Mouse (Mus musculus): ENCODE measurements around the gene Sgsm2. TPM values are rescaled to one million over a fixed set of nuclear protein-coding genes. Genes with fewer than 3 reads are reported as not detected.

Sgsm2 gene
- total RNA-seq, 2 experiments from 2014 or later, result 88.1 to 89.4 TPM

GRCm38 (mm10) chr11:74840739-74841138, 56.1 kb downstream of the Sgsm2 start:
- DNase-seq, result no peak

DNA sequence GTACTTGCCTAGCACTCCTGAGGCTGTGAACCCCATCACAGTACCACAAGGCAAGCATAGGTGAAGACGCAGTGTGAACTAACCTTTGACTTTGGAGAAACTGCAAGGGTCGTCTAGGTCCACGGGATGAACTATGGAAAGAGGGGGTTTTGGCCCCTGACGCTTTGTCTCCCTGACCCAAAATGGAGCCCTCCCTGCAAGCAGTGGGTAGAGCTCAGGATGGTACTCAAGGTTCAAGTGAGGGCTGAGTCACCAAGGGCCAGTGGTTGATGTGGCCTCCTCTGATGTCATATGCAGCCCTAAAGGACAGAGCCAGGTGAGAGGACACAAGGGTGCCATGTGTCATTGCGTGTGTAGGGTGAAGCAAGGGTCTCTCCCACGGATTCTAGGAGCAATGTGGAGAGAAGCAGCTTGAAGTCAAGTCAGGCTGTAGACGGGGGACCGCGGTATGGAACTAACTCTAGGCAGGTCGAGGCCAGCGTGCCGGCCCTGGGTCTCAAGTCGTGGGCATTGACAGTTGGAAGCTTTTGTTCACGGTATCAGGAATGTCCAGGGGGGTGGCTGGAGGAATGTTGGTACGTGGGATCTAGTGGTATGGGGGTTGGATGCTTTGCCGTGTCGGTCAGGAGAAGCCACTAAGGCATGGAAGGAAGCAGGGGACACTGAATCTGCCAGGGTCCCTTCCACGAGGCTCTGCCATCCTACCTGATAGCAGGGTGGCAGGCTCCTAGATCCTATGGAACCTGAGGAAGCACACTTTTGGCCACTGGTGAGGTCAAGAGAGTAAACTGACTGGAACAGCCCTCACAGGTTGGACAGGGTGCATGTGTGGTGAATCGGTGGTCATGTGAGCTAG, 56.8 kb downstream of the Sgsm2 start:
- DNase-seq, result no peak

DNA sequence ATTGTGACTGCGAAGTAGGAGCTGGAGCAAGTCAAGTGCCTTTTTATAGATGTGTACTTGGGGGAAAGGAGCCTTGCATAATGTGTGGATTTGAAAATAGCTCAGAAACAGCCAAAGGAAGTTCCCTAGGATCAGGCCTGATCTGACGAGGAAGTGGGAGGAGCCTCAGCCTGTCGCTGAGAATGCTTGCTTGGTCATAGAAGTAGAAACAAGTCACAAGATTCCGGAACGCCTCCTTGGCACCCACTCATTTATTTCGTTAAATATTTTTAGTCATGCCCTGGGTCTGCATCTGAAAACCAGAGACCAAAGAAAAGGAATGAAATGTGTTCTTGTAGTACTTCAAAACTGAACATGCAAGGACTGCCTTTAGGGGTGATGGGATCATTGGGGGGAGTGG, 57.9 kb downstream of the Sgsm2 start:
- DNase-seq, result peak in 1 of 2 experiments; percentile 20

GRCm38 (mm10) chr11:74838441-74838840, 58.4 kb downstream of the Sgsm2 start:
- DNase-seq, result peak; percentile 88 to 89

DNA sequence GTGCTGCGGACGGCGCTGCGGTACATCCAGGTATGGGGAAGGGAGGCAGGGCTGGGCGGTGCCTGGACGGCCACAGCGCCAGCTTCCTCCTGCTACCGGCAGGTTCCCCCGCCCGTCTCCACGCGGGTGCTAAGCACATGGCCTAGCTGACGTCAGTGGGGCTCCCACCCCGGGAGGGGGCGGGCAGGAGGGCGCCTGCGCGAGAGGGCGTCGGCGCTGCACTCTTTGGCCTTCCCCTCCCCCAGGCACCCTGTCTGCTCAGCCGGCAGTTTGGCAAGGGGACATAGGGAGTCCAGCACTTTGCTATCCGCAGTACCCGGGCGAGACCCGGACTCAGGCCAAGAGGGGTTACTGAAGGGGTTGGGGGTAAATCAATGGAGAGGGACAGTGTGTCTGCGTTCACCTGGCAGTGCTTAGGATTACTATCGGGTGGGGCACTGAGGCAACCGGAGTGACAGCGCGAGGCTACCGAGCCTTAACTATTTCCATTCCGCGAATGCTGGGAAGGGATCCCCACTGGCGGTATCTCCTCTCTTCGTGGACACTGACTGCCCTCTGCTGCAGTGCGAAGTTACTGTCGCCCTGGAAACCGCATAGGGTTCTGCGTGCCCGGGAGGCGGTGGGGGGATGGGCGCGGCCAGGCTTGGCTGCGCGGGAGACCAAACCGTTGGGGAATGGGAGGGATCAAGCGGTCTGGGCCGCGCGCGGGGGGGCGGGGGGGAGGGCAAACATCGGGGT, 59.0 kb downstream of the Sgsm2 start:
- peak; percentile 90 to 92 for DNase-seq

DNA sequence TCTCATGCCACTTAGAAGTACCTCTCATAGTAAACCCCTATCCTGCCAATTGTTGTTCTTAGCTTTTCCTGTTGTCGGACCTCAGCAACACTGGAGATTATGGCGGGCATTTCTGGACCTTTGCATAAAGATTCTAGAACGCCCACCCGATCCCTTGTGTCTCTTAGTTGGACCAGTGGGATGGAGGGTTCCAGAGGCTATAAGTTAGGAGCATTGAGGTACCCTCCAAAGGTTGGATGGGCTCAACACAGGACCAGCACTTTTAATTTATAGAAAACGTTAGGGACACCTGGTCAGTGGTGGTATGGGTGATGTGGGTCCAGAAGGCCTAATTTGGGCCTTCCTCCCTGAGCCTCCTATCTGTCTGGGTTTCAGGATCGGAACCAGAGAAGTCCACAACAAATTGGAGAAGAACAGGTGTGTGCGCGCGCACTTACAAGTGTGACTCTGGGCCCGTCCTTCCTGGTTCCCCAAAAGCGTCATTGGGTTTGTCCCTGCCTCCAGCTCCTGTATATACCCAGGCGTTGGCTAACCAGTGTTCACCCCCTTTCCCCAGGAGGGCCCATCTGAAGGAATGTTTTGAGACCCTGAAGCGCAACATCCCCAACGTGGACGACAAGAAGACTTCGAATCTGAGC, 59.7 kb downstream of the Sgsm2 start:
- no peak for DNase-seq

DNA sequence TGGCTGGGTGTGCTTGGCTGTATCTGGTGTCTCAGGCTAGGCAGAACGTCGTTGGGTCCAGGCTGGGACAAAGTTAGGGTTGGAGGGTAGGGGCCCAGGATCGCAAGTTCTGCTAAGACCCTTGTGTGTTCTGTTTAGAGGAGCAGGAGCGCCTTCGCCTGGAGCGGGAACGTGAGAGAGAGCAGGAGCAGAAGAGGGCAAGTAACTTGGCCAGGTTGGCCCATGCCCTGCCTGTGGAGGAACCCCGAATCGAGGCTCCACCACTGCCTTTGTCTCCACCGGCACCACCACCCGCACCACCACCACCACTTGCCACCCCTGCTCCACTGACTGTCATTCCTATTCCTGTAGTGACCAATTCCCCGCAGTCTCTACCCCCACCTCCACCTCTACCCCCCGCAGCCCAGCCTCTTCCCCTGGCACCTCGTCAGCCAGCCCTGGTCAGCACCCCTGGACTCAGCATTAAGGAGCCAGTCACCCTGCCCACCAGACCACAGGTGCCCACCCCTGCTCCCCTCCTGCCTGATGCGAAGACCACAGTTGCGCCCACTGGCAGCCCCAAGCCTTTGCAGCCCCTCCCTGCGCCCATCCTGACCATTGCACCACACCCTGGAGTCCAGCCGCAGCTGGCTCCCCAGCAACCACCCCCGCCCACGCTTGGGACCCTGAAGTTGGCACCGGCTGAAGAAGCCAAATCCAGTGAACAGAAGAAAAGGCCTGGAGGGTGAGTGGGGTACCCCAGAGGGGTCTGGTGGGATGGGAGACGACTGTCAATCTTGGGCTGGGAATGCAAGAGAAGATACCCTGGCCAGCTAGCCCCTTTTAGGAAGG, 60.4 kb downstream of the Sgsm2 start:
- DNase-seq, result no peak

GRCm38 (mm10) chr11:74835593-74836224, 61.2 kb downstream of the Sgsm2 start:
- no peak for DNase-seq

DNA sequence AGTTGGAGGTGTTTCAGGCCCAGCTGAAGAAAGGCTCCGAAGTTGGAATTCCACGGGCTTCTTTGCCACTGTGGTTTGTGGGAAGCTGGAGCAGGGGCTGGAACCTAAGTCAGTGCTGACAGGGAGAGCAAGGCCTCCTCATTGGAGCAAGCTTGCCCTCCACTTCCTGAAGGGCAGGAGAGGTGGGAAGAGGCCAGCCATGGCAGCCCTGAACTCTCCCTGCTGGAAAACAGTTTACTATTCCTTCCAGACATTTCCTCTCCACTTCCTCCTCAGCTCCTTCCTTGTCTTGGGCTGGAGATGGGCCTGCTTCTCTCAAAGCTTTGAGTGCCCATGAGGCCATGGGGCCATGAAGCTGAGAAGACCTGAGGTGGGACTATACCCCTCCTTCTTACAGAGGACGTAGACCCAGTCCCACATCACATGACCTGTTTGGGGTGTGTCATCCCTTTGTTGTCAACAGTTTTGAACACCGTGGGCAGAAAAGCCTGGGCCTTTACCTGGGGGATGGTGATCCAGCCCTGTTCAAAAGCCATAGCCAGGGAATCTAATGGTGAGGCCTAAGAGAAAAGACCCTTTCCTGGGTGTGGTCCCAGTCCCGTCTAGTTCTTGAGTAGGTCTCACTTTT, 62.1 kb downstream of the Sgsm2 start:
- DNase-seq, result no peak

DNA sequence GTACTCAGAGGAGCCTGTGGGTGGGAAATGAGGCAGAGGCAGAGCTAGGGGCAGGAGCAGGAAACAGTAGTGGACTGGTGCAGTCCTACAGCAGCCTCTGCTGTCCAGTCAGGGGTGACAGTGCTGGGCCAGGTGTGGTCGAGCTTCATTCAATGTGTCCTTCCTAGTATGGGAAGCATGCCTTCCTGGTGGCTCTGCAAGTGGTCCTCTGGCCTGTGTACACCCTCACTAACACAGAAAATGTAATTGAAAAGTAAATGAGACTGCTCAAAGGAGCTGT, 62.6 kb downstream of the Sgsm2 start:
- no peak for DNase-seq

DNA sequence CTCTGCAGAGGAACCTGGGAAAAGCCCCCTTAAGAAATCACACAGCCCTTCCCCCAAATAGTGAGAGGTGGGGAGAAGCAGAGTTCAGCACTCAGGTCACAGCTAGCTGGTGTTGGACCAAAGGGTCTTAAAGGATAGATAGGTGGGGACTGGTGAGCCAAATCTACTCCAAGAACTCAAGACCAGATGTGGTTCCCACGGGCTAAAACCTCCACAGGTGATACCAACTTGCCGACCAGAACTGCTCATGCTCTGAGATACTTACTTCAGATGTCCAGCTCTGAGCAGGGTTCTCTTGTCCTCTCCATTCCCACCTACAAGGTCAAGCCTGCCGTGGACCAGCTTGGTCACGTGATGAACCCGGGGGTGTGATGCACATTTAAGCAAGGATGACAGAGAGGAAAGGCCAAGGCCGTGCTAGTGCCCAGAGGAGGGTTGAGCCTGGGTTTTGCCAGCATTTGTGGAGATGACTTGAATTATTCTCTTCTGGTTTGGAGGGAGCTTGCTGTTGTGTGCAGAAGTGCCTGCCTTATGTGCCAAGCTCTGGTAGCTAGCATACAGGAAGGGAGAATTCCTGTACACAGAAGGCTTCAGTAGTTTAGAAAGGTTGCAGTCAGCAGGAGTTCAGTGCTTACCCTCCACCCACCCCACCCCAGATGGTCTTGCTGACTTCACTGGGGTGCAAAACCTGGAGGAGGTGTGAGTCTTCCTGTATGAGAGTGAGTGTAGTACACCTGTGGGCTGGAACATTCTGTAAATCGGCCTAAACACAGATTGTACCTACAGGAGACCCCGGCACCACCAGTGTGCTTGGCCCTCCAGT, 63.1 kb downstream of the Sgsm2 start:
- no peak for DNase-seq

GRCm38 (mm10) chr11:74832503-74833143, 64.2 kb downstream of the Sgsm2 start:
- DNase-seq, result peak in 1 of 2 experiments; percentile 57

- peak; percentile 99 for DNase-seq
Measured at GRCm38 (mm10) chr11:74831606-74832451, 65.0 kb downstream of the Sgsm2 start.

DNA sequence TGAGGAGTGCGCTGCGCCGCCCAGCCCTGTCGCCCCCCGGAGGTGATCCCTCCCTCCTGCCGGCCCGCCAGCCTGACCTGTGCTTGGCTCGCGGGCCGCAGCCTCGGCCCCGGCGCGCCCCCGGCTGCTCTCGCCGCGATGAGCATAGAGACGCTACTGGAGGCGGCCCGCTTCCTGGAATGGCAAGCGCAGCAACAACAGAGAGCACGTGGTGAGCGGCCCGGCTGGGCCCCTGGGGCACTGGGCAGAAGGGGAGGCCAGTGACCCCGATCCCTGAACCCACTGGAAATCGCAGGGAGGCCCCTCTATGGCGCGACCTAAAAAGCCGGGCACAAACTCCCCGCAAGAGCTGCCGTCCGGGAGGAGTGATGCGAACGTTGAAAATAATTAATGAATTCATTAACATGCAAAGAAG, 65.7 kb downstream of the Sgsm2 start:
- no peak for DNase-seq

DNA sequence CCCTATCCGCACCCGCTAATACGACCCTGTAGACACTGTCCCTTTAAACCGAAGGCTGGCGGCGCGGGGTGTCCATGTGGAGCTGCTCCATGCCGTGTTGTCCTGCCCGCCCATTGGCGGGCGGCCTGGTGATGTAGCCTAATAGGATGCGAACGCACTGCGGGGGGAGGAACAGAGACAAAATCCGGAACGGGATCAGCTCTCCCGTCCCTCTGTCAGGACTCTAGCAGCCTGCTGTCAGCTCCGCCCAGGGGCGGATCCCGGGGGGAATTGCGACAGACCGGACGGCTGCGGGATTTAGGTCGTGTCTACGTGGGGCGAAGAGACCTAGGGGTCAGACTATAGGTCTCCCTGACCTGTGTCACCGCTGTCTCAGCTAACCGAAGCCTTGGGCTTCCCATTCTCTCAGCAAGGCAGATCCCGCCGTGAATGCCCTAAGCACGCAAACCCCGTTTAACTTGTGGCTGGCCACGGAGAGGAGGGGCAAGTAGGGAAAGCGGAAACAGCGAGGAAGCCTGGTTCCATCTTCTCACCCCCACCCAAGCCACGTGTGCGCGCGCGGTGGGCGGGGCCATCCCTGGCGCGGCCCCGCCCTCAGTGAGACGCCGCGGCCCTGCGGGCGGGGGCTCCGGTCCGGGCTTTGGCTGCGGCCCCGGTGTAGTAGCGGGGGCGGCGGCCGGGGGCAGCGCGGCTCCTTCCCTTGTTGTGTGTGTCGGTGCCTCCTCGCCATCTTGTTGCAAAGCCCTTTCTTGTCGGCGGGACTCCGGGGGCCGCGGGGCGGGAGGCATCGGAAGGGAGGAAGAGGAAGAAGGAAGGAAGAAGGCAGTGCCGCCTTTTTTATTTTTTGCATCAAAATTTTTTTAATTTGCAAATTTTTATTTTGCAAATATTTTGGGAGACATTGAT, 66.4 kb downstream of the Sgsm2 start, which contains the start of gene Mnt:
Gene Mnt (plus strand): TSS at position 665 of the 906 bp plus-strand sequence.
- DNase-seq, result peak; percentile 99

DNA sequence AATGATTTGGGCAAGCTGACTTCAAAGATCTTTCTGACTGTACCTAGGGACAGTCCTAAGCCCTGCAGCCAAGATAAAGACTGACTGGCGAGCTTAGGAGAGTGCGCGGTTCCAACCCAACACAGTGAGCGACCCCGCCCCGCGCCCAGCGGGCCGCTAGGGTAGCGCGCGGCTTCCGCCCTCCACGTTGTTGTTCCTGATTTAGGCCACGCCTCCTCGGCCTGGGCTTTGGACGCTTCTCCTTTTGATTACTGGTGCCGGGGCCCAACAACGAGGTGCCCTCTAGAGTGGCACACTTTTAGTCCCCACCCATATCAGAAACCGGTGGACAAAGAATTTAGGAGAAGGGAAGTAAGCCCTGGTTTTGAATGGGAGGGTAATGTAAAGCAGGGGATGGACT, 67.0 kb downstream of the Sgsm2 start:
- peak in 1 of 2 experiments; percentile 77 for DNase-seq

DNA sequence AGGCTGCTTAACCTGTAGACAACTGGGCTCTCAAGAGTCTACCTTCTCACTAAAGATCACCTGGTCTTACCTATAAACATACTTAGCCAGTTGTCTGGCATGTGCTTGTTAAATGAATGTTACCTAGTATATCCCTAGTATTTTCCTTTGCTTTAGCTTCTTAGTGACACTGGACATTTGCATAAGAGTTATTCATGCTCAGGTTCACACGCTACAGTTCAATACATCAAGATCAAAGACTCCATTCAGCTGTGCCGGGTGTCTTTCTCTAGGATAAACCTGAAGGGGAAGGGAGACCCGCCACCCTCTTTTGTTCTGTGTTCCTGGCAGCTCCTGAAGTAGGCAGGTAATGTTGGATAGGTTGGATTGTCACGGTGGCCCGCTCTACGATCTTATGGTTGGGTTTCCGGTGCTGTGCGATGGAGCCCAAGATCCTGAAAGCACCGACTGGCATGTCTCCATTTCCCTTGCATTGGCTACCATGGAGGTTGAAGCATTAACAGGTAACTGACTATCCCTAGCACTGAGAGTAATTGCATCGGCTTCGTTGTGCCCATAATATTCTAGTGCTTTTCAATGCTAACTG, 67.8 kb downstream of the Sgsm2 start:
- no peak for DNase-seq

All from layer of hippocampus, postnatal 36 days (tissue).